Mouse (Mus musculus): ENCODE results near the gene Zfp536. TPM values are rescaled to one million over a fixed set of nuclear protein-coding genes. Genes with fewer than 3 reads are reported as not detected.
"Not testable (repeated sequence)": the region's sequence is repeated elsewhere in the genome, so short reads cannot be mapped to it uniquely, and the experiment has no call there.

The Zfp536 gene
- polyA plus RNA-seq, 1 experiment from 2014 or later, result 9.0 TPM

GRCm38 (mm10) chr7:37617880-37618279, 155.6 kb downstream of the Zfp536 start:
- no peak overlapping the region for H3K4me3 ChIP-seq (ENCODE audit: low read length)
- no peak overlapping the region for H3K27ac ChIP-seq (ENCODE audit: low read length)
- H3K27me3 ChIP-seq (ENCODE audit: insufficient read depth, low read length), result 0 out of 2 replicates have a peak, but pooled peaks cover under 1% of the 10 kb centered on the region
- no peak overlapping the region for H3K4me2 ChIP-seq (replicated peaks; ENCODE audit: low read depth, low read length)
- H3K4me1 ChIP-seq (ENCODE audit: insufficient read depth, low read length), result no peaks in the 10 kb centered on the region
- WGBS, result 89% methylated on average over 2 of the region's 2 CpGs
- H3K9ac ChIP-seq (replicated peaks; ENCODE audit: low read length), result no peak overlapping the region
- no peak for ATAC-seq (ENCODE audit: low FRiP score, low TSS enrichment)
- H3K9me3 ChIP-seq (ENCODE audit: low read length), result no peaks in the 10 kb centered on the region
- H3K36me3 ChIP-seq (ENCODE audit: insufficient read depth, low read length), result no peaks in the 10 kb centered on the region

GRCm38 (mm10) chr7:37615932-37616331, 157.5 kb downstream of the Zfp536 start:
- no peaks in the 10 kb centered on the region for H3K27me3 ChIP-seq (ENCODE audit: insufficient read depth, low read length)
- no peak overlapping the region for H3K27ac ChIP-seq (ENCODE audit: low read length)
- H3K4me2 ChIP-seq (replicated peaks; ENCODE audit: low read depth, low read length), result no peak overlapping the region
- no peaks in the 10 kb centered on the region for H3K9me3 ChIP-seq (ENCODE audit: low read length)
- no peak overlapping the region for H3K4me3 ChIP-seq (ENCODE audit: low read length)
- H3K36me3 ChIP-seq (ENCODE audit: insufficient read depth, low read length), result no peaks in the 10 kb centered on the region
- H3K9ac ChIP-seq (replicated peaks; ENCODE audit: low read length), result no peak overlapping the region
- 93% methylated on average over 4 of the region's 4 CpGs for WGBS
- H3K4me1 ChIP-seq (ENCODE audit: insufficient read depth, low read length), result no peaks in the 10 kb centered on the region
- no peak for ATAC-seq (ENCODE audit: low FRiP score, low TSS enrichment)

- Histone ChIP-seq H3K9ac (replicated peaks; ENCODE audit: low read length) (no peak overlapping the region), H3K27ac (ENCODE audit: low read length) (no peak overlapping the region), H3K4me2 (replicated peaks; ENCODE audit: low read depth, low read length) (no peak overlapping the region), H3K27me3 (ENCODE audit: insufficient read depth, low read length) (no peaks in the 10 kb centered on the region), H3K4me3 (ENCODE audit: low read length) (no peak overlapping the region), H3K4me1 (ENCODE audit: insufficient read depth, low read length) (no peaks in the 10 kb centered on the region), H3K36me3 (ENCODE audit: insufficient read depth, low read length) (no peaks in the 10 kb centered on the region), H3K9me3 (ENCODE audit: low read length) (no peaks in the 10 kb centered on the region)
- ATAC-seq (ENCODE audit: low FRiP score, low TSS enrichment), result no peak
- 57% methylated on average over 10 of the region's 10 CpGs for WGBS
Measured at GRCm38 (mm10) chr7:37614381-37614780, 159.1 kb downstream of the Zfp536 start.

GRCm38 (mm10) chr7:37608556-37608955, 164.9 kb downstream of the Zfp536 start:
- Histone ChIP-seq H3K9ac (replicated peaks; ENCODE audit: low read length) (no peak overlapping the region), H3K4me2 (replicated peaks; ENCODE audit: low read depth, low read length) (no peak overlapping the region), H3K27me3 (ENCODE audit: insufficient read depth, low read length) (no peaks in the 10 kb centered on the region), H3K27ac (ENCODE audit: low read length) (no peak overlapping the region), H3K9me3 (ENCODE audit: low read length) (no peaks in the 10 kb centered on the region), H3K36me3 (ENCODE audit: insufficient read depth, low read length) (no peaks in the 10 kb centered on the region), H3K4me1 (ENCODE audit: insufficient read depth, low read length) (no peaks in the 10 kb centered on the region), H3K4me3 (ENCODE audit: low read length) (no peak overlapping the region)
- no peak for ATAC-seq (ENCODE audit: low FRiP score, low TSS enrichment)
- 93% methylated on average over 14 of the region's 14 CpGs for WGBS

- Histone ChIP-seq H3K27ac (ENCODE audit: low read length) (no peak overlapping the region), H3K9me3 (ENCODE audit: low read length) (no peaks in the 10 kb centered on the region), H3K4me1 (ENCODE audit: insufficient read depth, low read length) (no peaks in the 10 kb centered on the region), H3K9ac (replicated peaks; ENCODE audit: low read length) (no peak overlapping the region), H3K4me2 (replicated peaks; ENCODE audit: low read depth, low read length) (no peak overlapping the region), H3K36me3 (ENCODE audit: insufficient read depth, low read length) (no peaks in the 10 kb centered on the region), H3K4me3 (ENCODE audit: low read length) (no peak overlapping the region), H3K27me3 (ENCODE audit: insufficient read depth, low read length) (no peaks in the 10 kb centered on the region)
- no peak for ATAC-seq (ENCODE audit: low FRiP score, low TSS enrichment)
- WGBS, result 88% methylated on average over 6 of the region's 6 CpGs
Measured at GRCm38 (mm10) chr7:37607906-37608305, 165.5 kb downstream of the Zfp536 start.

- Histone ChIP-seq H3K9me3 (ENCODE audit: low read length) (no peaks in the 10 kb centered on the region), H3K36me3 (ENCODE audit: insufficient read depth, low read length) (no peaks in the 10 kb centered on the region), H3K9ac (replicated peaks; ENCODE audit: low read length) (no peak overlapping the region), H3K4me3 (ENCODE audit: low read length) (no peak overlapping the region), H3K4me2 (replicated peaks; ENCODE audit: low read depth, low read length) (no peak overlapping the region), H3K4me1 (ENCODE audit: insufficient read depth, low read length) (no peaks in the 10 kb centered on the region), H3K27ac (ENCODE audit: low read length) (no peak overlapping the region), H3K27me3 (ENCODE audit: insufficient read depth, low read length) (no peaks in the 10 kb centered on the region)
- 85% methylated on average over 5 of the region's 5 CpGs for WGBS
- no peak for ATAC-seq (ENCODE audit: low FRiP score, low TSS enrichment)
Measured at GRCm38 (mm10) chr7:37606472-37606871, 167.0 kb downstream of the Zfp536 start.

GRCm38 (mm10) chr7:37603525-37603909, 169.9 kb downstream of the Zfp536 start:
- ATAC-seq (ENCODE audit: low FRiP score, low TSS enrichment); H3K36me3 ChIP-seq (ENCODE audit: insufficient read depth, low read length); H3K4me1 ChIP-seq (ENCODE audit: insufficient read depth, low read length); H3K9ac ChIP-seq (replicated peaks; ENCODE audit: low read length); H3K4me2 ChIP-seq (replicated peaks; ENCODE audit: low read depth, low read length); H3K4me3 ChIP-seq (ENCODE audit: low read length); H3K27me3 ChIP-seq (ENCODE audit: insufficient read depth, low read length); H3K9me3 ChIP-seq (ENCODE audit: low read length); H3K27ac ChIP-seq (ENCODE audit: low read length): not testable (repeated sequence)

- WGBS, result 69% methylated on average over 9 of the region's 9 CpGs
- Histone ChIP-seq H3K27ac (ENCODE audit: low read length) (no peak overlapping the region), H3K9me3 (ENCODE audit: low read length) (no peaks in the 10 kb centered on the region), H3K4me1 (ENCODE audit: insufficient read depth, low read length) (no peaks in the 10 kb centered on the region), H3K4me2 (replicated peaks; ENCODE audit: low read depth, low read length) (no peak overlapping the region), H3K27me3 (ENCODE audit: insufficient read depth, low read length) (peaks cover 5% of the 10 kb centered on the region; the same call in 1 of the 2 replicates), H3K9ac (replicated peaks; ENCODE audit: low read length) (no peak overlapping the region), H3K4me3 (ENCODE audit: low read length) (no peak overlapping the region), H3K36me3 (ENCODE audit: insufficient read depth, low read length) (no peaks in the 10 kb centered on the region)
- no peak for ATAC-seq (ENCODE audit: low FRiP score, low TSS enrichment)
Measured at GRCm38 (mm10) chr7:37602871-37603524, 170.4 kb downstream of the Zfp536 start.

GRCm38 (mm10) chr7:37600318-37600717, 173.1 kb downstream of the Zfp536 start:
- ATAC-seq (ENCODE audit: low FRiP score, low TSS enrichment), result no peak
- Histone ChIP-seq H3K4me3 (ENCODE audit: low read length) (no peak overlapping the region), H3K27me3 (ENCODE audit: insufficient read depth, low read length) (peaks cover 5% of the 10 kb centered on the region; the same call in 1 of the 2 replicates), H3K4me1 (ENCODE audit: insufficient read depth, low read length) (no peaks in the 10 kb centered on the region), H3K4me2 (replicated peaks; ENCODE audit: low read depth, low read length) (no peak overlapping the region), H3K27ac (ENCODE audit: low read length) (no peak overlapping the region), H3K36me3 (ENCODE audit: insufficient read depth, low read length) (no peaks in the 10 kb centered on the region), H3K9me3 (ENCODE audit: low read length) (no peaks in the 10 kb centered on the region), H3K9ac (replicated peaks; ENCODE audit: low read length) (no peak overlapping the region)
- 77% methylated on average over 4 of the region's 4 CpGs for WGBS

GRCm38 (mm10) chr7:37594211-37595030, 179.0 kb downstream of the Zfp536 start:
- Histone ChIP-seq H3K4me2 (replicated peaks; ENCODE audit: low read depth, low read length) (no peak overlapping the region), H3K4me3 (ENCODE audit: low read length) (no peak overlapping the region), H3K27me3 (ENCODE audit: insufficient read depth, low read length) (0 out of 2 replicates have a peak, but pooled peaks cover under 1% of the 10 kb centered on the region), H3K4me1 (ENCODE audit: insufficient read depth, low read length) (no peaks in the 10 kb centered on the region), H3K9me3 (ENCODE audit: low read length) (no peaks in the 10 kb centered on the region), H3K36me3 (ENCODE audit: insufficient read depth, low read length) (no peaks in the 10 kb centered on the region), H3K9ac (replicated peaks; ENCODE audit: low read length) (no peak overlapping the region), H3K27ac (ENCODE audit: low read length) (no peak overlapping the region)
- 74% methylated on average over 12 of the region's 12 CpGs for WGBS
- ATAC-seq (ENCODE audit: low FRiP score, low TSS enrichment), result no peak

Data from kidney, embryonic 16.5 days (tissue).